Mouse (Mus musculus): Measurements from ENCODE around the gene Peli1.

DNA sequence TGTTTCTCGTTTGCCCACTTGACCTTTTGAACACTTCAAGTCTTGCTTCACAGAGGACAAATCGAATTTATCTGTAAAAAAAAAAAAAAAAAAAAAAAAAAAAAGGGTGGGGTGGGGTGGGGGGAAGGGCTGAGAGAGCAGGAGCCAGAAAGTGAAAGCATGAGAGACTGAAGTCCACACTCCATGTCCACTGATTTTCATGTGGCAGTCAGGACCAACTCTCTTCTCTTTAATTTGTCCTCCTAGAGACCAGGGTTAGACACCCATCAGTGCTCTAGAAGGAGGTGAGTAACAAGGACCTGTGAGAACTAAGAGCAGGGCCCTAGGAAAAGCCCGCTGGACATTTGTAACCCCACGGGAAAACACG is 32.7 kb upstream of the Peli1 start:
- no peak for TF ChIP-seq CTCF (conservative IDR thresholded peaks at IDR 0.05; ENCODE audit: low read length)
- TF ChIP-seq NANOG (IDR thresholded peaks at IDR 0.05; ENCODE audit: borderline replicate concordance, low read length) = no peak
- TF ChIP-seq POU5F1 (IDR thresholded peaks at IDR 0.05; ENCODE audit: borderline replicate concordance, low read length) = no peak
